Mouse (Mus musculus) gastrocnemius, postnatal 10 days (tissue): Measurements from ENCODE around the gene Cdk2. TPM values are rescaled to one million over a fixed set of nuclear protein-coding genes. Genes with fewer than 3 reads are reported as not detected.
A peak's percentile ranks its signal among the peaks of the same experiment; 100 is the strongest.
"Not testable (repeated sequence)": the region's sequence is repeated elsewhere in the genome, so short reads cannot be mapped to it uniquely, and the experiment has no call there.

Source experiments
- DNase-seq: peaks from one replicate; pipeline ENCODE4 v3.0.0; 2021; ENCODE audit warnings: mixed read lengths
- long read RNA-seq, 2 experiments: library from polyadenylated mRNA; stranded (forward); transcript quantifications; one replicate each; pipeline ENCODE4 v2.0.0; 2021
- total RNA-seq, 2 experiments: library from RNA; stranded (reverse); gene quantifications; 2 replicates each; pipeline ENCODE4 v1.2.3; 2021

Gene Cdk2
- total RNA-seq: 10 to 100 TPM; 14.0 to 18.8 TPM
- long read RNA-seq, experiment 1, transcript Cdk2-201 (7 exons, 2,240 nt): major isoform, 12 of 25 reads
- long read RNA-seq, experiment 1, transcript Cdk2-202 (8 exons, 2,406 nt): minor isoform, 7 of 25 reads
- long read RNA-seq, experiment 1, partial matches to known transcripts: 0 of 25 reads
- long read RNA-seq, experiment 1, other reads (novel, unspliced or antisense): 6 of 25 reads
- long read RNA-seq, experiment 2, transcript Cdk2-201 (7 exons, 2,240 nt): major isoform, 7 of 11 reads
- long read RNA-seq, experiment 2, partial matches to known transcripts: 0 of 11 reads
- long read RNA-seq, experiment 2, other reads (novel, unspliced or antisense): 3 of 11 reads

DNA sequence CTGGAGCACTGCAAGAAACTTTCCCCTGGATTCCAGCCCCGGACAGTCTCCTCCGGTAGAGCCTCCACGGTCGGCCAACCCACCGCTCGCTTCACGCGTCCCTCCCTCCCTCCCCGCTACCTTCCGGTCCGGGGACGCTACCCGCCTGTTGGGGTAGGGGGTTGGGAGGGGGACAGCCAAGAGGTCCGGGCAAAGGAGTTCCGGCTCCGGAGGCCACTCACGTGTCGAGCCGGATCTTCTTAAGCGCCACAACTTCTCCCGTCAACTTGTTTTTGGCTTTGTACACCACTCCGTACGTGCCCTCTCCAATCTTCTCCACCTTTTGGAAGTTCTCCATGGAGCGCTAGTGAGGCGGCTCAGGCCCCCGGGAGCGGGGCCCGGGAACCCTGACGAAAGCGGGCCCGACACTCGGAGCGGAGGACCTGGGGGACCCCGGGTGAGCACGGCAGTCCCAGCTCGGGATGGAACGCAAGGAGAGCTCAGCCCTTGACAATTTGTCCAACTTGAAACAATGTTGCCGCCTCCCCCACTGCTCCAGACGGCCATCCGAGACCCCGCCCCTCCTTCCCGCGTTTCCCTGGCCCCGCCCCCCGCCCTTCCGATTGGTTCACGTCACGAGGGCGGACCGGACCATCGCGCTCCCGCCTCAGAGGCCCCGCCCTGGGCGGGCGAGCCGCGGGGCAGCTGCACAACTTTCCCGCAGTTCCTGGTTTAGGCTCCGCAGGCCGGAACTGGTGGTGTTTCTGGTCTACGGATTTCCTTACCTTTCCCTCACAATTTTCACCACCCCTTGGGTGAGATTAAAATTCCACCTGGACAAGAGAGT lies at the start of gene Cdk2:
TSS of gene Cdk2 (minus strand) at position 541 of the 826 bp plus-strand sequence.
- DNase-seq: peak; percentile 92

GRCm38 (mm10) chr10:128748252-128748864 lies 43.5 kb upstream of the Cdk2 start:
- DNase-seq: peak; percentile 73

DNA sequence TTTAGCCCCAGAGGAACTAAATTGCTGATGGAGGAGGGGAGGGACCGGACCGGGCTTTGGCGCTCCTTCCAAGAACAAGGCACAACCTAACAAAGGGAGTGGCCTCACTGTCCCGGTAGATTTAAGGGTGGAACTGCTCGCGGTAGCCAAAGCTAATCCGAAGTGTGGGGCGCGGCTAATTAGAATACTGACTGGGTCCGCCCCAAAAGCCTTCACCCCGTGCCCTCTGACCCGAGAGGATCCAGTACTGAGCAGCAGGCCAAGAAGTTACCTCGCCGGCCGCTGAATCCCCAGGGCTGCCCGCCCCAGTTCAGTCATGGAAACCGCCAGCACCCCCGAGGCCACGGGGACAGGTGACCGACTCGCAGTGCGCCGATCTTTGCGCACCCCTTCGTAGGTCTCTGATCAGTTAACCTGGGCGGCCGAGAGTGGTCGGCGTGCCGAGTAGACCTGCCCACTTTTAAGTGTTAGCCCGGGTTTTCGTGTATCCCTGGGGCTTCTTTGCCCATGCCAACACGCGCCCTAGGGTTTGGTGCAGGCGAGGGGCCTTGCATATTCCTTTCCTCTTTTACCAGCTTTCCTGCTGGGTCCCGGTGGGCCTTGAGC lies 42.9 kb upstream of the Cdk2 start, which contains the start of gene Pym1:
TSS of gene Pym1 (plus strand) at position 244 of the 606 bp plus-strand sequence.
- peak; percentile 55 for DNase-seq

- no peak for DNase-seq
Measured at GRCm38 (mm10) chr10:128746972-128747645, 42.3 kb upstream of the Cdk2 start.

DNA sequence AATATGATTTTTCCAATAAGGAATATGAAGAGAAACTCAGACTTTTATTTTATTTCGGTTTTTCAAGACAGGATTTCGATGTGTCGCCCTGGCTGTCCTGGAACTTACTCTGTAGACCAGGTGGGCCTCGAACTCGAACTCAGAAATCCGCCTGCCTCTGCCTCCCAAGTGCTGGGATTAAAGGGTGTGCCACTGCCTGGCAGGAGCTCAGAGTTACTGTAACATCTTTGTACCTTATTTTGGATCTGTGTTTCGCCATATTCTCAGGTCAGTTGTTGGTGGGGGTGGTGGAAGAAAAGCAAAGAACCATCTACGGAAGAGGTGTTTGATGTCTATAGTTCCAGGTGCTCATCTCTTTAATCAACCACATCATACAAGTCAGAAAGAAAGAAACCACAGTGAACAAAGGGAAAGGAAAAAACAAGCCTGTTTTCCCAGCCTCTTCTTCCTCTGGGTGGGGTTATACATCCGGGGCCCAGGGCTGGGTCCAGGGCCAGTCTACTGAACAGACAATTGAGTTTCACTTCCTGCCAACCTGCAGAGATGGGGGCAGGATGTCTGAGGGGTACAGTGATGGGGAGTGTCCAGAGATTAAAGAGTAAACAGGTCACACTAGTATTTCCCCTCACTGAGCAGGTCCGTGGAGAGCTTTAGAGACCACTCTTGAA lies 41.2 kb upstream of the Cdk2 start:
- no peak for DNase-seq

DNA sequence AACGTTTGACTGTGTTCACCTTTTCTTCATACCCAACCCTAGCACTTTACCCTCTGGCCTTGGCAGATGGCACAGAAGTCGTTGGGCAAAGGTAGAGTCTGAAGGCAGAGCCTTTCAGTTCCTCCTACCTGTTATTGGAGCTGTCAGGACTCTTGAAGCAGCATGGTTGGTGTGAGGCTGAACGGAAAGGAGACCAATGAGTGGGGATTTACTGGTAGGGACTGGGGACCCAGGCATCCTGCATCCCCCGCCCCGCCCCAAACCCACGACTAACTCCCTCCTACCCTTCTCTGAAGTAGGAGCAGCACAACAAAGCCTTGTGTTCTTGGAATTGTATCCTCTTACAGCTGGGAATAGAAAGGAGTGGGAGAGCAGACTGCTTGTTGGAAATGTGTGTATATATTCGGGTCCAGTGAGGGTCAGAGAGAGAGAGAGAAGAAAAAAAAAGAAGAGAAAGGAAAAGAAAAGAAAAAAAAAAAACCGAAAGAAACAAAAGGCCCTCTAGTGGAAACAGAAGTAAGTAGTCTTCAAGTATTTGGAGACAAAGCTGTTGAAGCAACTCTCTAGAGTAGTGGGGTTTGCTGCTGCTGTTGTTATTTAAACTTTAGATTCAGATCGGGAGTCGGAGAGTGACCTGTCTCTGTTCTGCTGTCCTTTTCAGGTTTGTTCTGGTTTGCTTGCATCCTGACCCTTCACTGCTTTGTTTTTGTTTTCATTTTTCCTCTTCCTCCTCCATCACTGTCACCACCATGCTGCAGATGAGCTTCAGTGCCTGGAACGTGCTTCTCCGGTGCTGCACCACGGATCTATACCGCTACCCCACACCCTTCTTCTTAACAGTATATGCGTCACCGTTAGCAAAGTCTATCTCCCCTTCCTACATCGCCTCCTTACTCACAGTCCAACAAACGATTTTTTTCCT lies 40.1 kb upstream of the Cdk2 start, which contains the start of gene Dgka:
TSS of gene Dgka (minus strand) at position 176 of the 922 bp plus-strand sequence.
- no peak for DNase-seq

GRCm38 (mm10) chr10:128744211-128744610 lies 39.4 kb upstream of the Cdk2 start:
- DNase-seq: no peak

GRCm38 (mm10) chr10:128743791-128744191 lies 39.0 kb upstream of the Cdk2 start:
- peak; percentile 65 for DNase-seq

- no peak for DNase-seq
Measured at GRCm38 (mm10) chr10:128743235-128743634, 38.4 kb upstream of the Cdk2 start.

GRCm38 (mm10) chr10:128742616-128743015 lies 37.8 kb upstream of the Cdk2 start:
- DNase-seq: no peak

DNA sequence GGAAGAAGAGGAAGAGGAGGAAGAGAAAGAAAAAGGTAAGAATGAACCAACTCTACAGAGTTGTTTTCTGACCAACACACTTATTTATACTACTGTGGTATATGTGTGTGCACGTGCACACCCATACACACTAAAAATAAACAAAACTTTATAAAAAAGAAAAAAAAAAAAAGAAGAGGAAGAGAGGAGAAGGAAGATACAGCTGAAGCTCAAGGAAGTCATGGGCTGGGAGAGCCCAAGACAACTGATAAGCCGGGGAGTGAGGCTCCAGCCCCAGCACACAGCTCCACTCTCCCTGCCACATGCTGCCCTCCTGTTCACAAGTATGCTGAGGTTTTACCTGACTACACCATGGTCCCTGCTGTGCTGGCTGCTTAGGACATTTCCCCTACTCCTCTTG lies 35.5 kb upstream of the Cdk2 start:
- DNase-seq: no peak

DNA sequence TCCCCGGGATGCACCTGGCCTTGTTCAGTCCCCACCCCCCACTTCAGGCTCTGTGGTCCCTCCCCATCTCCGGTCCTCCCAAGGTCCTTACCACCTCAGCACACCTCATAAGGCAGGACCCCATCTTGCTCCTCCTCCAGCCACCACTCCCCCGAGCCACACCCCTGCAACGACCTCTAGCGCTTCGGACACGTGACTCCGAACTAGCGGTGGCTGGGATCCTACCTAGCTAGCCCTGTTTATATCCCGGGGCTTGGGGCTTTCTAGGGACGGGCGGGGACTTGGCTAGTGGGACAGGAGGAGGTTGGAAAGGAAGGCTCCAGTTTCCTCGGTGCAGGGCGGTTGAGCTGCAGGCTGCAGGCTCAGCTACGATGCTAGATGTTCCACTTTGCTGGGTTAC lies 32.6 kb upstream of the Cdk2 start:
- no peak for DNase-seq

DNA sequence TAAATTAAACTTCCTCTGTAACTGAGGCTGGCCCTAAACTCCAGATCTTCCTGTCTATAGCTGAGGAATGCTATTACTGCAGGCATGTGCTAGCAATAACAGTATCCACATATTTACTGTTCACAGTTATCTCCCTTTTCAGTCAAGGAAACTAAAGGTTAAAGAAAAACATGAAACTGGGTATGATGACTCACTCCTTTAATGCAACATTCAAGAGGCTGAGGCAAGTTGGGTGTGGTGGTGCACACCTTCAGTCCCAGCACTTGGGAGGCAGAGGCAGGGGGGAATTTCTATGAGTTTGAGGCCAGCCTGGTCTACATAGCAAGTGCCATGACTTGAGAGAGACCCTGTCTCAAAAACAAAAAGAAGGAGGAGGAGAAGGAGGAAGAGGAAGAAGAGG lies 27.2 kb upstream of the Cdk2 start:
- DNase-seq: no peak

- DNase-seq: peak; percentile 80
Measured at GRCm38 (mm10) chr10:128731002-128731433, 26.2 kb upstream of the Cdk2 start.

DNA sequence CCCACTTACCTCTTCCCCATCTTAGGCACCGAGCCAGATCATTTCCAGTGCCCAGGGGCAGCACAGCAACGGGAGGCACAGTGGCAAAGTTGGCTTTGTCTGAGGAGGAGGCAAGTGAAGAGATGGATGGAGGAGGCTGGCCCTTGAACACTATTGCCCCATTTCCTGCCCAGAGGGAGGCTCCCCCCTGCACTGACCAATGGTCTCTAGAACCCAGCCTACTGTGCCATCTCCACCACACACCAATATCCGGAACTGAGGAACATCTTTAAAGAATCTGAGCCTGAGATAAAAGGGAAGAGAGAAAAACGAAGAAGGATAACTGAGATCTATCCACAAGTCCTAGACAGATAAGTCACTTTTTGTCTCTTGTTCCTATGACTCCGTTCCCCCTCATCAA lies 23.2 kb upstream of the Cdk2 start:
- no peak for DNase-seq

DNA sequence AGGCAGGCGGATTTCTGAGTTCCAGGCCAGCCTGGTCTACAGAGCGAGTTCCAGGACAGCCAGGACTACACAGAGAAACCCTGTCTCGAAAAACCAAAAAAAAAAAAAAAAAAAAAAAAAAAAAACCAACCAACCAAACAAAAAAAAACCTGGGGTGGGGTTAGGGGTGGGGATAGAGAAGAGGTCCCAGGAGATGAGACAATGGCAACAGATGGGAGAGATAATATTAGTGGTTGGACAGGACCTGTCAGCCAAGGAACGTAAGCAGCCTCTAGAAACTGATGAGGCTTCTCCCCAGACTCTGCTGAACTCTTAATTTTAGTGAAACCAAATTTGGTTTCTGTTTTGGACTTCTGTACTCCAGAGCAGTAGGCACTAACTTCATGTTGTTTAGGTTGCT lies 20.6 kb upstream of the Cdk2 start:
- not testable (repeated sequence) for DNase-seq

GRCm38 (mm10) chr10:128715559-128716537 lies 11.0 kb upstream of the Cdk2 start:
- DNase-seq: no peak

DNA sequence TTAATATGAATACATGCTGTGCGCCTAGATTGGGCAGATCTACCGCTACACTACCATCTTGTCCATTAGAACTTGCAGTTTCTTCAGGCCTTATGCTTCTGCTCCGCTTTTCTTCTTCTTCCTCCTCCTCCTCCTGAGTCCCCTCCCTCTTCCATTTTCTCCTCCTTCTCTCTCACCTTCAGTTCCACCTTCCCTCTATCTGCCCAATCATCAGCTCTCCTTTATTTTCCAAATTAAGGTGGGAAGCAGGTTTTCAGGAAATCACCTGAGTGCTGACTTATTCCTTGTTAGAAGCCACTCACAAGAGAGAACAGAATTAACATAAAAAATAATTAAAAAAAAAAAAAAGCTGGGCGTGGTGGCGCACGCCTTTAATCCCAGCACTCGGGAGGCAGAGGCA lies 6.5 kb upstream of the Cdk2 start:
- not testable (repeated sequence) for DNase-seq

- DNase-seq: no peak
Measured at GRCm38 (mm10) chr10:128705317-128705693, 474 bp upstream of the Cdk2 start.
